Mouse (Mus musculus): Measurements from ENCODE around the gene Nif3l1. TPM values are rescaled to one million over a fixed set of nuclear protein-coding genes. Genes with fewer than 3 reads are reported as not detected.

The Nif3l1 gene
- polyA plus RNA-seq, 1 experiment, result 0.08 TPM

DNA sequence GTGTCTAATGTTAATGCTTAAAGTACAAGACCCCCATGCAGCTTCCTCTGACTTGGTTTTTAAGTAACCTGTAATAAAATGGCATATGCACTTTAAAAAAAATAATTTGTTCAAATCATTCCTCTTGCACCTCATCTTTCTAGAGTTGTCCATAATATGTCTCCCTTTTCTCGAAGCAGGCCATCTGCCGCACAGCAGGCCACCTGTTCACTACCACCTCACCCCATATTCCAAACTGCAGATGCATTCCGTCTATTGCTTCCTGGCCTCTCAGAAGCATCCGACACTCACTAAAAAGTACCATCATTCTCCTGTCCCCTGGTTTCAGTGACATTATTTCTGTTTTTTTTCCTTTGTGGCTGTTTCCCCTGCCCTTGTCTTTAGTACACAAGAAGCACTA is 20.6 kb downstream of the Nif3l1 start:
- no peaks in the 10 kb centered on the region for H3K27me3 ChIP-seq (ENCODE audit: control insufficient read depth)
- H3K9me3 ChIP-seq (ENCODE audit: control insufficient read depth, low read length), result no peaks in the 10 kb centered on the region
- no peak overlapping the region for H3K4me3 ChIP-seq (replicated peaks)
- H3K4me1 ChIP-seq (ENCODE audit: control insufficient read depth), result no peaks in the 10 kb centered on the region
- peaks cover 98% of the 10 kb centered on the region for H3K36me3 ChIP-seq (ENCODE audit: control insufficient read depth)
- TF ChIP-seq TAL1 (IDR thresholded peaks at IDR 0.05; ENCODE audit: low read length) (no peak), GATA1 (IDR thresholded peaks at IDR 0.05; ENCODE audit: low read length) (no peak)

DNA sequence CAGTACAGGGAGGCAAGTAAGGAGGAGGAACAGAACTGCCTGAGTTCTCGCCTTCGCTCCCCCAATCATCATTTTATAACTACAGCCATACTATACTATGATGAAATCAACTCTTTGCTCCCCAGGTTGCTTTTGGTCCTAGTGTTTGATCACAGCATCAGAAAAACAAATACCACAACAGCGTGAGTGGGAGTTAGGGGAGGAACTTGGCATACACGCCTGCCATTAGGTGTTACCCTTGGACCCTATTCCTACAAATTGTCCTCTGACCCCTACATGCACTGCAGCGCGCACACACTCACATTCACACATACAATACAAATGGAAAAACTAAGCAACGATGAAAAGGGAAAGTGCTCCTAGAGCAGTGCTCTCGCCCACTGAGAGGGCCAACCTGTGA is 30.7 kb downstream of the Nif3l1 start:
- no peak for TF ChIP-seq GATA1 (IDR thresholded peaks at IDR 0.05; ENCODE audit: low read length)
- no peak for TF ChIP-seq TAL1 (IDR thresholded peaks at IDR 0.05; ENCODE audit: low read length)
- Histone ChIP-seq H3K4me1 (ENCODE audit: control insufficient read depth) (no peaks in the 10 kb centered on the region), H3K36me3 (ENCODE audit: control insufficient read depth) (peaks cover 97% of the 10 kb centered on the region), H3K4me3 (replicated peaks) (no peak overlapping the region), H3K9me3 (ENCODE audit: control insufficient read depth, low read length) (no peaks in the 10 kb centered on the region), H3K27me3 (ENCODE audit: control insufficient read depth) (no peaks in the 10 kb centered on the region)

DNA sequence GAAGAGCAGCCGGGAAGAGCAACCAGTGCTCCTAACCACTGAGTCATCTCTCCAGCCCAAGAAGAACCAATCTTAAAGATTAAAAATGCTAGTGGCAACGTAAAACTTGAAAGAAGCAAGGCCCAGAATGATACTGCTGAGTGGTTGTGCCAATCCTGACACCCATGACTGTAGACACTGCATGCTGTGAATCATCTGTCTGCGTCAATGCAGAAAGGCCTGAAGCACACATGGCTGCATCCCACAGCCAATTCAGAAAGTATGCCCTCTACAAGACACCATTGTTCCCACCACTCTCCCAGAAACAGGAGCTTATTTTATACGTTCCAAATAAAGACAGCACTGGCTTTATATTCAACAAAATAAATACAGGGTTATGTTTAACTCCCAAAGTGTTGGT is 37.7 kb downstream of the Nif3l1 start:
- 0 out of 2 replicates have a peak, but pooled peaks cover 1% of the 10 kb centered on the region for H3K4me1 ChIP-seq (ENCODE audit: control insufficient read depth)
- H3K27me3 ChIP-seq (ENCODE audit: control insufficient read depth), result no peaks in the 10 kb centered on the region
- TF ChIP-seq TAL1 (IDR thresholded peaks at IDR 0.05; ENCODE audit: low read length) (no peak), GATA1 (IDR thresholded peaks at IDR 0.05; ENCODE audit: low read length) (no peak)
- no peak overlapping the region for H3K4me3 ChIP-seq (replicated peaks)
- H3K36me3 ChIP-seq (ENCODE audit: control insufficient read depth), result peaks cover 99% of the 10 kb centered on the region
- H3K9me3 ChIP-seq (ENCODE audit: control insufficient read depth, low read length), result no peaks in the 10 kb centered on the region

DNA sequence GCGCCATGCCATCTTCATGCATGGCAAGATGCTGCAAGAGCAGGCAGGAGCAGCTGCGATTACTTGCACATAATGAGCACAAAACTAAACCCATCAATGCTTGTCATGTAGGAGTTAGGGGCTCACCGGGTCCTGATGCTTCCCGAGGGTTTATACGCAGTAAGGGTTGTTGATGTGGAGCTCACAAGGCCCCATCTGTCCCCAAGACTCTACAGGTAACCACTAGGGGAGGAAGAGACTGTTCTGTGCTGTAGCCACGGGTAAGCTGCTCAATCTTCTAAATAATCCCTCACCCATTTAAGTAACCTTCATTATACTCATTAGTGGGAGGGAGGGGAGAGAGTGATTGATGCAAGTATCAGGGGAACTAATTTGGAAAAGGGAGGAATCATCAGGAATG is 50.7 kb downstream of the Nif3l1 start:
- H3K9me3 ChIP-seq (ENCODE audit: control insufficient read depth, low read length), result no peaks in the 10 kb centered on the region
- peaks cover 1% of the 10 kb centered on the region for H3K4me1 ChIP-seq (ENCODE audit: control insufficient read depth)
- H3K27me3 ChIP-seq (ENCODE audit: control insufficient read depth), result no peaks in the 10 kb centered on the region
- H3K4me3 ChIP-seq (replicated peaks), result no peak overlapping the region
- TF ChIP-seq TAL1 (IDR thresholded peaks at IDR 0.05; ENCODE audit: low read length) (no peak), GATA1 (IDR thresholded peaks at IDR 0.05; ENCODE audit: low read length) (no peak)
- peaks cover 99% of the 10 kb centered on the region for H3K36me3 ChIP-seq (ENCODE audit: control insufficient read depth)

DNA sequence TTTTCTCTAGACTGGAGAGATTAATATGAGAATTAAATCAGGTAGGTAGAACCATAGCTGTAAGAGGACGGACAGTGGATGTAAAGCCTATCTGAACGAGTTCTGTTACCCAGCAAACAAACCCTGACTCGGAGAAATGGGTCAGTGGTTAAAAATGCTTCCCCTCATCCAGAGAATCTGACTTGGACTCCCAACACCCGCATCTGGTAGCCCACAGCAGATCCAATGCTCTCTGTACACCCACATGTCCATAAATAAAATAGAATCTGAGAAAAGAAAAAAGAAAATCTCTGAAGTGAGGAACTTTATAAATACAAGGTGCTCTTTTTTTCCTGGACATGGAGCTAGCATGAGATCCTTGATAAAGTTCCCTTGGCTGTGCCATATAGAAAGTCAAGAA is 52.7 kb downstream of the Nif3l1 start:
- H3K27me3 ChIP-seq (ENCODE audit: control insufficient read depth), result no peaks in the 10 kb centered on the region
- peaks cover 91% of the 10 kb centered on the region for H3K36me3 ChIP-seq (ENCODE audit: control insufficient read depth)
- TF ChIP-seq TAL1 (IDR thresholded peaks at IDR 0.05; ENCODE audit: low read length) (no peak), GATA1 (IDR thresholded peaks at IDR 0.05; ENCODE audit: low read length) (no peak)

DNA sequence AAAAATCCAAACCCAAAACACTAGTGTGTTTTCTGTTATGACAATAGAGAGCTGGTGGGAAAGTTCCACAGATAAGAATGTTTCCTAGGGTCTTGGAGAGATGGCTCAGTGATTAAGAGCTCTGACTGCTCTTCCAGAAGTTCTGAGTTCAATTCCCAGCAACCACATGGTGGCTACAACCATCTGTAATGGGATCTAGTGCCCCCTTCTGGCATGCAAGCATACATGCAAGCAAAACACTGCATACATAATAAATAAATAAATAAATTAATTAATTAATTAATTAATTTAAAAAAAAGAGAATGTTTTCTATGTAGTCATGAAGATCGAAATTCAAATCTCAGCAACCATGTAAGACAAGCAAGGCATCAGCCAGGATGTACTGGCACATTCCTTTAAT is 53.8 kb downstream of the Nif3l1 start:
- Histone ChIP-seq H3K36me3 (ENCODE audit: control insufficient read depth) (peaks cover 80% of the 10 kb centered on the region), H3K9me3 (ENCODE audit: control insufficient read depth, low read length) (no peaks in the 10 kb centered on the region), H3K4me3 (replicated peaks) (no peak overlapping the region), H3K27me3 (ENCODE audit: control insufficient read depth) (no peaks in the 10 kb centered on the region), H3K4me1 (ENCODE audit: control insufficient read depth) (peaks cover 28% of the 10 kb centered on the region)
- TF ChIP-seq TAL1 (IDR thresholded peaks at IDR 0.05; ENCODE audit: low read length), result no peak
- no peak for TF ChIP-seq GATA1 (IDR thresholded peaks at IDR 0.05; ENCODE audit: low read length)

More for the DNA sequence above, 52.7 kb downstream of the Nif3l1 start:
- Histone ChIP-seq H3K9me3 (ENCODE audit: control insufficient read depth, low read length) (no peaks in the 10 kb centered on the region), H3K4me3 (replicated peaks) (no peak overlapping the region), H3K4me1 (ENCODE audit: control insufficient read depth) (peaks cover 17% of the 10 kb centered on the region)

DNA sequence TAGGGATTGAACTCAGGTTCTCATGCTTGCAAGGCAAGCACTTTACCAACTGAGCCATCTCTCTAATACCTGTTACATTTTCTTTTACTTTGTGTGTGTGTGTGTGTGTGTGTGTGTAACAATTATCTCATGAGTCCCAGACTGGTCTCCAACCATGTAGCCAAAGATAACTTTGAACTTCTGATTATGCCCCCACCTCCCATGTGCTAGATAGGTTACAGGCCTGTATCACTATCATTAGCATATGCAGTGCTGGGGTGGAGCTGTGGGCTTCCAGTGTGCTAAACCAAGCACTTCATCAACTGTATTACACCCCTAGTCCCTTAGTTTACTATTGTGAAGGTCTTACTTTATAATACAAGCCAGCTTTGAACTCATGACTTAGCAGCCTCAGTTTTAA is 58.2 kb downstream of the Nif3l1 start:
- peaks cover 43% of the 10 kb centered on the region for H3K4me1 ChIP-seq (ENCODE audit: control insufficient read depth)
- H3K27me3 ChIP-seq (ENCODE audit: control insufficient read depth), result no peaks in the 10 kb centered on the region
- peak; percentile 28; the same call in 1 of the 3 replicates for TF ChIP-seq TAL1 (IDR thresholded peaks at IDR 0.05; ENCODE audit: low read length)
- no peak for TF ChIP-seq GATA1 (IDR thresholded peaks at IDR 0.05; ENCODE audit: low read length)
- peak overlapping the region; percentile 100 for H3K4me3 ChIP-seq (replicated peaks)
- H3K36me3 ChIP-seq (ENCODE audit: control insufficient read depth), result peaks cover 48% of the 10 kb centered on the region
- peaks cover 22% of the 10 kb centered on the region for H3K9me3 ChIP-seq (ENCODE audit: control insufficient read depth, low read length)

DNA sequence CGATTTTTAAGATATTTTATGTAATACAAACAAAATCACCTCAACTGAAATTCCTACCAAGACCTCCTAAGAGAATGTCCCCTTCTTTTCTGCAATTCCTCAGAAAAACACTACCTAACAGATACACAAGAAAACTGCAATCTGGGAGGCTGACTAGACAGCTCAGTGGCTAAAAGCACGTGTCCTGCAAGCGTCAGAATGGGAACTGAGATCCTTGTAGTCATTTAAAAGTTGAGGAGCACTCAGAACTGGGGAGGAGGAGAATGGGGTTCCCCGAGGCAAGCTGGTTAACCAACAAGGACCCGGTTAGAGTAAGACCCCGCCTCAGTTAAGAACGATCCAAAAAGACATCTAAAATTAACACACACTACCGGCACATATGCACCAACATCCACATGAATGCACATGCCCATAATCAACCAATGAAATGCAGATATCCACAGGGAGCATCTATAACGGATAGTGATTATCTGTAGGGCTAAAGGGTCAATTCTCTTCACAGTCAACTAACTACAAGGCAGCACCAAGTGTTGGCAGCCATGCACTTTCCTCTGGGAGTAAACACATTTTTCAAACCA is 58.9 kb downstream of the Nif3l1 start:
- H3K27me3 ChIP-seq (ENCODE audit: control insufficient read depth), result no peaks in the 10 kb centered on the region
- peaks cover 43% of the 10 kb centered on the region for H3K4me1 ChIP-seq (ENCODE audit: control insufficient read depth)
- peaks cover 43% of the 10 kb centered on the region for H3K36me3 ChIP-seq (ENCODE audit: control insufficient read depth)
- peaks cover 27% of the 10 kb centered on the region for H3K9me3 ChIP-seq (ENCODE audit: control insufficient read depth, low read length)
- peak overlapping the region; percentile 100 for H3K4me3 ChIP-seq (replicated peaks)
- TF ChIP-seq GATA1 (IDR thresholded peaks at IDR 0.05; ENCODE audit: low read length) (no peak), TAL1 (IDR thresholded peaks at IDR 0.05; ENCODE audit: low read length) (no peak)

DNA sequence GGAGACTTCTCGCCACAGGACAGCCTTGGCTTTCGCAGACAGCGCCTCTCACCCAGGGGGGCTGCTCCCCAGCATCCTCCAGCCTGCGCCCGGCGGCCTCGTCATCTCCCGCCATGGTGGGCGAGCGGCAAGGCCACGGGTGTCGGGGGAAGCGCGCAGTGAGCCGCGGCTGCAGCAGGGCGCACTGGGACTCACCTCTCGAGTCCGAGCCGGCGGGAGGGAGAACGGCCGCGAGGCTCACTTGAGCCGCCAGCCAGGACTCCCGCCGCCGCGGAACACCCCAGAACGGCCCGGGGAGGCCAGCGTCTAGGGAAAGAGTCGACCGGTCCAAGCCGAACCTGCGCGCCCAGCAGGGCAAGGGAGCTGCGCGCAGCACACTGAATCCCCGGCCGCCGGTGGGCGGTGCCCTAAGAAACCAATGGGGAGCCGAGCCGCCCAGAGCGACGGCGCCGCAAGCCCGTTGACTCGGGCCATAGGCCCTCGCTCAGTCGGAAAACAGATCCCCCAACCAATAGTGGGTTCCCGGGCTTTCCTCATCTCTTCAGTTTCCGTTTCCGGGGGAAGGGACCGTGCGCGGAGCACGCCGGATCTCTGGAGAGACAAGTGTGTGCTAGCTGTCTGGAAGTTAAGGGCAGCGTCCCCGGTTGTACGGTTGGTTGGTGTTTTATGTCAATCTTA is 59.8 kb downstream of the Nif3l1 start, which contains the start of gene Orc2:
Orc2 (minus strand) TSS at position 533 of the 678 bp plus-strand sequence.
- no peak for TF ChIP-seq GATA1 (IDR thresholded peaks at IDR 0.05; ENCODE audit: low read length)
- no peak for TF ChIP-seq TAL1 (IDR thresholded peaks at IDR 0.05; ENCODE audit: low read length)

More for the DNA sequence above, 59.8 kb downstream of the Nif3l1 start, which contains the start of gene Orc2:
- H3K36me3 ChIP-seq (ENCODE audit: control insufficient read depth), result peaks cover 38% of the 10 kb centered on the region
- no peaks in the 10 kb centered on the region for H3K27me3 ChIP-seq (ENCODE audit: control insufficient read depth)
- peaks cover 43% of the 10 kb centered on the region for H3K4me1 ChIP-seq (ENCODE audit: control insufficient read depth)
- peak within 1 kb of the TSS; percentile 100 for H3K4me3 ChIP-seq (replicated peaks)
- H3K9me3 ChIP-seq (ENCODE audit: control insufficient read depth, low read length), result peaks cover 35% of the 10 kb centered on the region
